Mouse (Mus musculus) embryonic facial prominence, embryonic 10.5 days (tissue): Measurements from ENCODE around the gene Rsad2. TPM values are rescaled to one million over a fixed set of nuclear protein-coding genes. Genes with fewer than 3 reads are reported as not detected.

Experiments used
- microRNA-seq: library from miRNA; unstranded; fragments of <30 nt; microRNA quantifications from one replicate; pipeline ENCODE4, GENCODE M21; 2017
- polyA plus RNA-seq: library from polyadenylated mRNA; unstranded; fragments of >200 nt; fragmentation: Nextera tagmentation; extraction: Ambion mirVana; gene quantifications from 2 replicates; pipeline ENCODE4 v1.2.1, GENCODE M21; 2016

The Rsad2 gene
- polyA plus RNA-seq, 1 experiment from 2014 or later = 0.25 TPM

Small RNAs within 50 kb of the gene (microRNA-seq; reads per million reads assigned to microRNA genes)
- 30.5 reads per million, percentile 35 among the genes with 10 or more reads in this experiment for gene Mir6538

Other genes starting within 250 kb of the Rsad2 start
- 43.1 and 44.9 TPM in 2 replicates for gene Rnf144a, start 41.2 kb downstream of the Rsad2 start, polyA plus RNA-seq
- 3.8 and 4.1 TPM in 2 replicates for gene Cmpk2, start 12.8 kb upstream of the Rsad2 start, polyA plus RNA-seq